Mouse (Mus musculus): Measurements from ENCODE around the gene 1700015G11Rik. TPM values are rescaled to one million over a fixed set of nuclear protein-coding genes. Genes with fewer than 3 reads are reported as not detected.
A peak's percentile ranks its signal among the peaks of the same experiment; 100 is the strongest.

1700015G11Rik gene
- polyA plus RNA-seq, 2 experiments, result not detected

- H3K36me3 ChIP-seq (replicated peaks; ENCODE audit: control insufficient read depth, insufficient read depth, low read depth), result no peaks in the 10 kb centered on the region
- H3K4me2 ChIP-seq (ENCODE audit: low read depth), result no peak overlapping the region
- H3K27me3 ChIP-seq (ENCODE audit: control insufficient read depth, insufficient read depth, low read length), result no peaks in the 10 kb centered on the region
- no peak for DNase-seq (ENCODE audit: low read depth in 3 of 3, low spot score in 3 of 3)
- no peak for ATAC-seq (ENCODE audit: insufficient read depth)
- H3K4me3 ChIP-seq (ENCODE audit: insufficient read depth in 1 of 2, low read depth in 2 of 2, low read length in 2 of 2), result no peak overlapping the region
- H3K27ac ChIP-seq, result no peak overlapping the region
- 30% methylated on average over 6 of the region's 6 CpGs for WGBS (ENCODE audit: insufficient replicate concordance)
- no peak overlapping the region for H3K9ac ChIP-seq (replicated peaks)
- H3K4me1 ChIP-seq (replicated peaks; ENCODE audit: control insufficient read depth in 2 of 2, insufficient read depth in 2 of 2, low read length in 1 of 2), result peaks cover 0 to 6% of the 10 kb centered on the region in 2 experiments; a peak in 2 of 4 replicates
- H3K9me3 ChIP-seq (ENCODE audit: control insufficient read depth, low read length), result no peaks in the 10 kb centered on the region
- TF ChIP-seq EP300 (IDR thresholded peaks at IDR 0.05; ENCODE audit: low read depth) (no peak), CTCF (IDR thresholded peaks at IDR 0.05; ENCODE audit: low read depth) (peak; percentile 85)
These were observed 43.2 kb downstream of the 1700015G11Rik start for GRCm38 (mm10) chr7:51972252-51972855.

GRCm38 (mm10) chr7:51969379-51969778, 46.1 kb downstream of the 1700015G11Rik start:
- H3K4me2 ChIP-seq (ENCODE audit: low read depth), result no peak overlapping the region
- H3K4me1 ChIP-seq (replicated peaks; ENCODE audit: control insufficient read depth in 2 of 2, insufficient read depth in 2 of 2, low read length in 1 of 2), result no peaks in the 10 kb centered on the region
- TF ChIP-seq CTCF (IDR thresholded peaks at IDR 0.05; ENCODE audit: low read depth) (no peak), EP300 (IDR thresholded peaks at IDR 0.05; ENCODE audit: low read depth) (no peak)
- no peaks in the 10 kb centered on the region for H3K9me3 ChIP-seq (ENCODE audit: control insufficient read depth, low read length)
- no peak overlapping the region for H3K4me3 ChIP-seq (ENCODE audit: insufficient read depth in 1 of 2, low read depth in 2 of 2, low read length in 2 of 2)
- H3K9ac ChIP-seq (replicated peaks), result no peak overlapping the region
- no peak for DNase-seq (ENCODE audit: low read depth in 3 of 3, low spot score in 3 of 3)
- no peak for ATAC-seq (ENCODE audit: insufficient read depth)
- H3K36me3 ChIP-seq (replicated peaks; ENCODE audit: control insufficient read depth, insufficient read depth, low read depth), result no peaks in the 10 kb centered on the region
- H3K27ac ChIP-seq, result no peak overlapping the region
- H3K27me3 ChIP-seq (ENCODE audit: control insufficient read depth, insufficient read depth, low read length), result no peaks in the 10 kb centered on the region

- H3K36me3 ChIP-seq (replicated peaks; ENCODE audit: control insufficient read depth, insufficient read depth, low read depth), result no peaks in the 10 kb centered on the region
- H3K4me3 ChIP-seq (ENCODE audit: insufficient read depth in 1 of 2, low read depth in 2 of 2, low read length in 2 of 2), result no peak overlapping the region
- H3K27ac ChIP-seq, result no peak overlapping the region
- no peak for DNase-seq (ENCODE audit: low read depth in 3 of 3, low spot score in 3 of 3)
- H3K27me3 ChIP-seq (ENCODE audit: control insufficient read depth, insufficient read depth, low read length), result no peaks in the 10 kb centered on the region
- H3K9ac ChIP-seq (replicated peaks), result no peak overlapping the region
- no peaks in the 10 kb centered on the region for H3K4me1 ChIP-seq (replicated peaks; ENCODE audit: control insufficient read depth in 2 of 2, insufficient read depth in 2 of 2, low read length in 1 of 2)
- TF ChIP-seq EP300 (IDR thresholded peaks at IDR 0.05; ENCODE audit: low read depth), result no peak
- WGBS (ENCODE audit: insufficient replicate concordance), result 53% methylated on average over 4 of the region's 4 CpGs
- ATAC-seq (ENCODE audit: insufficient read depth), result no peak
- no peak overlapping the region for H3K4me2 ChIP-seq (ENCODE audit: low read depth)
- H3K9me3 ChIP-seq (ENCODE audit: control insufficient read depth, low read length), result no peaks in the 10 kb centered on the region
These were observed 47.9 kb downstream of the 1700015G11Rik start for GRCm38 (mm10) chr7:51967581-51967980.

GRCm38 (mm10) chr7:51964681-51965080, 50.8 kb downstream of the 1700015G11Rik start:
- WGBS (ENCODE audit: insufficient replicate concordance), result 68% methylated on average over 7 of the region's 7 CpGs
- ATAC-seq (ENCODE audit: insufficient read depth) (no peak), DNase-seq (ENCODE audit: low read depth in 3 of 3, low spot score in 3 of 3) (no peak)
- Histone ChIP-seq H3K9me3 (ENCODE audit: control insufficient read depth, low read length) (no peaks in the 10 kb centered on the region), H3K4me2 (ENCODE audit: low read depth) (no peak overlapping the region), H3K4me1 (replicated peaks; ENCODE audit: control insufficient read depth in 2 of 2, insufficient read depth in 2 of 2, low read length in 1 of 2) (no peaks in the 10 kb centered on the region), H3K4me3 (ENCODE audit: insufficient read depth in 1 of 2, low read depth in 2 of 2, low read length in 2 of 2) (no peak overlapping the region), H3K36me3 (replicated peaks; ENCODE audit: control insufficient read depth, insufficient read depth, low read depth) (no peaks in the 10 kb centered on the region), H3K9ac (replicated peaks) (no peak overlapping the region), H3K27me3 (ENCODE audit: control insufficient read depth, insufficient read depth, low read length) (no peaks in the 10 kb centered on the region), H3K27ac (no peak overlapping the region)
- TF ChIP-seq EP300 (IDR thresholded peaks at IDR 0.05; ENCODE audit: low read depth) (no peak), CTCF (IDR thresholded peaks at IDR 0.05; ENCODE audit: low read depth) (no peak)

- no peak overlapping the region for H3K4me2 ChIP-seq (ENCODE audit: low read depth)
- TF ChIP-seq EP300 (IDR thresholded peaks at IDR 0.05; ENCODE audit: low read depth), result no peak
- no peak for TF ChIP-seq CTCF (IDR thresholded peaks at IDR 0.05; ENCODE audit: low read depth)
- 67% methylated on average over 10 of the region's 10 CpGs for WGBS (ENCODE audit: insufficient replicate concordance)
- no peak overlapping the region for H3K9ac ChIP-seq (replicated peaks)
- DNase-seq (ENCODE audit: low read depth in 3 of 3, low spot score in 3 of 3) (no peak), ATAC-seq (ENCODE audit: insufficient read depth) (no peak)
- no peaks in the 10 kb centered on the region for H3K4me1 ChIP-seq (replicated peaks; ENCODE audit: control insufficient read depth in 2 of 2, insufficient read depth in 2 of 2, low read length in 1 of 2)
- no peaks in the 10 kb centered on the region for H3K36me3 ChIP-seq (replicated peaks; ENCODE audit: control insufficient read depth, insufficient read depth, low read depth)
- H3K9me3 ChIP-seq (ENCODE audit: control insufficient read depth, low read length), result no peaks in the 10 kb centered on the region
- H3K4me3 ChIP-seq (ENCODE audit: insufficient read depth in 1 of 2, low read depth in 2 of 2, low read length in 2 of 2), result no peak overlapping the region
- H3K27me3 ChIP-seq (ENCODE audit: control insufficient read depth, insufficient read depth, low read length), result no peaks in the 10 kb centered on the region
- H3K27ac ChIP-seq, result no peak overlapping the region
These were observed 53.1 kb downstream of the 1700015G11Rik start for GRCm38 (mm10) chr7:51962219-51962952.

Other genes starting within 250 kb of the 1700015G11Rik start
- 1.6 and 2.8 TPM in 2 replicates for gene Gas2, start 153.7 kb downstream of the 1700015G11Rik start, polyA plus RNA-seq (2012; rRNA removed)
- 4.9 and 6.1 TPM in 2 replicates for gene Gas2, start 153.7 kb downstream of the 1700015G11Rik start, polyA plus RNA-seq (2014; fragmentation: Nextera tagmentation; extraction: Ambion mirVana)
- gene Fancf, start 153.5 kb downstream of the 1700015G11Rik start, polyA plus RNA-seq (2012; rRNA removed), result 5.1 and 7.2 TPM in 2 replicates
- gene Fancf, start 153.5 kb downstream of the 1700015G11Rik start, polyA plus RNA-seq (2014; fragmentation: Nextera tagmentation; extraction: Ambion mirVana), result 6.8 and 7.2 TPM in 2 replicates
- gene Svip, start 9.7 kb downstream of the 1700015G11Rik start, polyA plus RNA-seq (2012; rRNA removed), result 7.8 and 12.4 TPM in 2 replicates
- gene Svip, start 9.7 kb downstream of the 1700015G11Rik start, polyA plus RNA-seq (2014; fragmentation: Nextera tagmentation; extraction: Ambion mirVana), result 23.6 and 27.6 TPM in 2 replicates